Mouse (Mus musculus): Measurements from ENCODE around the gene Gna15.

Gna15 gene

DNA sequence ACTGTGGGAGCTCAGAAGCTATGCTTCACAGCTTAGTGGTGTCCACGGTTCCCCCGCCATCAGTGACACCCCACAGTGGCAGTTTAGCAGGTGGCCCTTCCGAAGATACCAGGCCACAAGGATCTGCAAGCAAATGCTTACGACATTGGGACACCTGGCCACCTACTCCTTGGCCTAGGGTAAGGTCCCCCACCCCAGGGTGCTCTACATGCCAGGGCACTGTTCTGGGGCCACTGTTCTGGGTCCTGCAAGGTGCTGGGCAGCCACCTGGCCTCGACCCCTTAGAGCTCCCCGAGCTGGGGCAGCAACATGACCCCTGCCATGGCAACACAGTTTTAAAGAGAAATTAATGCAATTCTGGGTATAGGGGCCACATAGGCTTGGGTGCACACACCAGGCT, 28.9 kb downstream of the Gna15 start:
- DNase-seq = peak in 1 of 2 experiments; percentile 38

GRCm38 (mm10) chr10:81494260-81495041, 29.6 kb downstream of the Gna15 start:
- DNase-seq = peak in 1 of 2 experiments; percentile 19

DNA sequence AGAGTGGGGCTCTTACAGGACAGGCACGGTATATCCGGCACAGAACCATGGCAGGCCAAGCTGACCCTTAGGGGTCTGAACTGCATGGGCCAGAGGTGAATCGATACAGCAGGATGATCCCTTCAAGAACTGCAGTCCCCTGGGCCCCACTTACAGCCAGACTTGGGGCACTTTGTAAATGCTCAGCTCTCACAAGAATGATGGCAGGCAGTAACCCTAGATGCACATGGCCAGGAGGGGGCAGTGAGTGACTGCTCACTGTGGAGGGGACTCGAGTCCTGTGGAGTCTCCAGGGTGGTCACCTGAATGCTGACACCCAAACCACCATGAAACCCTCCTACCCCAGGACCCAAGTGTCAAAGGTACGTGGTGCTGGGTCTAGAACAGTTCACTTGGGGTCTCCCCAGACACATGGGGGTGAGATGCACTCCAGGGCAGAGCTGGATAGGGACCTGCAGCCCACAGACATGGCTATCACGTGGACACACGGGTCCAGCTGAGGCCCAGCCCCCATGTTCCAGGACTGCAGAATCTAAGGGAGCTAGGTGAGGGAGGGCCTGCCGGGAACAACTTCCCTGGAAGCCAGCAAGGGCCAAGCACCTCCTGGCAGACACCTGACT, 30.3 kb downstream of the Gna15 start:
- DNase-seq = peak in 1 of 2 experiments; percentile 31

- peak in 1 of 2 experiments; percentile 32 for DNase-seq
Measured at GRCm38 (mm10) chr10:81492606-81493240, 31.3 kb downstream of the Gna15 start.

DNA sequence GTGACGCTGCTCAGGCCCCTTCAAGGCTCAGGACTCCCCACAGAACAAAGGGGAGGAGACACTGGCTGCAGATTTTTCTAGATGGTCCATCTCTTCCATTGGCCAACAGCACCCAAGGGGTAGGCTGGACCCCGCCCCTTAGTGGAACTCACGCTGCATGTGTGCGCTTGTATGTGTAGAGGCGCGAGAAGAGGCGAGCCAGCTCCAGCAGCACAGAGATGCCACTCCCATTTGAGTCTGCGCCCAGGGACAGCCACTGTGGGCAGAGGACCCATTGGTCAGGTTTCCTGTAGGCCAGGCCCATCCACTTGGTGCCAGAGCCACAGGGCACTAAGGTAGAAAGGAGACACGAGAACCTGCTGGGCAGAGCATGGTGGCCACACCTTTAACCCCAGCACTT, 33.0 kb downstream of the Gna15 start:
- peak in 1 of 2 experiments; percentile 18 for DNase-seq

DNA sequence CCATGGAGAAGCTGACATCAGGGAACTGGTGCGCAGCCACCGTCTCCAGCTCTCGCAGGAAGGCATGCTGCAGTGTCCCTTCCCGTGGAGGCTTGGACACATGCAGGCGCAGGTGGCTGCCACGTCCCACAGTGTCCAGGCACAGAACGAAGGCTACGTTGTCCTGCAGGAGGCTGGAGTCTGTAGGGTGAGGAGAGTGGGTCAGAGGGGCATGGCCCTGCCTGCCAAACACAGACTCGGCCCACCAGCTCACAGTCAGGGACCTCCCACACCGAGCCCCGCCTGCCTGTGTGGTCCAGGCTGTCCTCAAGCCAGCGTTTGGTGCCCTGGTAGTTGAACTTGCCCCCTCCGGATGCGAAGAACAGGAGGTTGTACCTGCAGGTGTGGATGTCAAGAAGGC, 34.1 kb downstream of the Gna15 start:
- no peak for DNase-seq

GRCm38 (mm10) chr10:81488081-81488480, 35.9 kb downstream of the Gna15 start:
- no peak for DNase-seq

- DNase-seq = no peak
Measured at GRCm38 (mm10) chr10:81486496-81486895, 37.5 kb downstream of the Gna15 start.

GRCm38 (mm10) chr10:81485479-81486018, 38.5 kb downstream of the Gna15 start:
- DNase-seq = no peak

DNA sequence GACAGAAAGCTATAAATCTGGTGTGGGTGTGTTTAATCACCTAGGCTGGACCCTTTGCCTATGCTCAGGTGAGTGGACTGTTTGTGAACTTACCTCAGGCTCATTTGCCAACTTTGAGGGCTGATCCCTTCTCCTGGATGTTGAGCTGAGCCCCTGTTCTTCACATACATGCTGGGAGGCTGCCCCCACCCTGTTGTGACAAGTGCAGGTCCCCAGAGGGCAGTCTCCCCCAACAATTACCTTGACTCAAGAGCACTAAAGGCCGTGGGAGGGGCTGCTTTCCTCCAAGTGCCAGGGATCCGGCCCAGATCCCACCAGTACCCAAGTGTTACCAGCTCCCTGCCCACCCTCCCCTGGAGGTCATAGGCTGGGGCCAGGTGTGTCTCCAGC, 39.0 kb downstream of the Gna15 start:
- DNase-seq = no peak

DNA sequence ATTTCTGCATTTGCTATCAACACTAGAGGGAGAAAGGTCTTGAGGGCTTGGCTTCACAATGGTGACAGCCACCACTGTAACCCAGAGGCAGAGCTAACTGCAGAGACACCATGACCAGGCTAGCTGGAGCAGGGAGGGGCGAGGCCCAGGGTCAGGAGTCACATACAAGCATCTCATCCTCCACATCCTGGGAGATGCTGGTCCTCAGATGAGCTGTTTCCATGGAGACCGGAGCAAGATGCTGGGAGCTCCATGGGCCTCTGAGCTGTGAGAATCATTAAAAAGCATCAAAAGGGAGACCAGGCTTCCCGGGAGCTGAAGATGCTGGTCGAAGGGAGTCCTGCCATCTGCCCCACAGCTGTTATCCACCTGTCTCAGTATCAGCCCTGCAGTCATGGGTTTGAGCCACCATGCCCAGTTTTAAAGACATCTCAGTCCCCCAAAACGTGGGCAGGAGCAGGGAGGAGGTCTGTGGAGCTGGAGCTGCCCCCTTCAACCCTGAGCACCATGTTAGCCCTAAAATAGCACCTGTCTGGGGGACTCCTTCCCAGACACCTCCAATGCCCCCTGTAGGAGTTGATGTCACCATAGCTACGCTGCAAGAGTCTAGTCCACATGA, 39.5 kb downstream of the Gna15 start:
- DNase-seq = no peak

DNA sequence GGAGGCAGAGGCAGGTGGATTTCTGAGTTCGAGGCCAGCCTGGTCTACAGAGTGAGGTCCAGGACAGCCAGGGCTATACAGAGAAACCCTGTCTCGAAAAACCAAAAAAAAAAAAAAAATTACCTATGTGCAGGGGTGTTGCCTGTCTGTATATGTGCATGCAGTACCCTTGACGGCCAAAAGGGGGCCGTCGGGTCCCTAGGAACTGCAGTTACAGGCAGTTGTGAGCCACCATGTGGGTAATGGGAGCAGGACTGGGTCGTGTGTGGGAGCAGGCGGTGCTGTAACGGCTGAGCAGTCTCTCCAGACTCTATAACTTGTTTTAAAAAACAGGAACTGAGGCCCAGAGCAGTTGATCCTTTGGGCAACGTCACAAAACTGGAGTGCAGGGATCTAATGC, 40.0 kb downstream of the Gna15 start:
- DNase-seq = peak; percentile 58 to 78

- DNase-seq = peak; percentile 87
Measured at GRCm38 (mm10) chr10:81482533-81482889, 41.5 kb downstream of the Gna15 start, which contains the start of gene Celf5. Gene Celf5, minus strand, starts transcription at chr10:81482709.

GRCm38 (mm10) chr10:81481605-81482532, 42.2 kb downstream of the Gna15 start:
- DNase-seq = peak; percentile 46 to 66

- no peak for DNase-seq
Measured at GRCm38 (mm10) chr10:81474461-81474860, 49.6 kb downstream of the Gna15 start.

- peak; percentile 59 to 82 for DNase-seq
Measured at GRCm38 (mm10) chr10:81473003-81473451, 51.0 kb downstream of the Gna15 start.

GRCm38 (mm10) chr10:81472403-81473002, 51.5 kb downstream of the Gna15 start:
- no peak for DNase-seq

- peak in 1 of 2 experiments; percentile 20 for DNase-seq
Measured at GRCm38 (mm10) chr10:81470454-81470853, 53.6 kb downstream of the Gna15 start.

DNA sequence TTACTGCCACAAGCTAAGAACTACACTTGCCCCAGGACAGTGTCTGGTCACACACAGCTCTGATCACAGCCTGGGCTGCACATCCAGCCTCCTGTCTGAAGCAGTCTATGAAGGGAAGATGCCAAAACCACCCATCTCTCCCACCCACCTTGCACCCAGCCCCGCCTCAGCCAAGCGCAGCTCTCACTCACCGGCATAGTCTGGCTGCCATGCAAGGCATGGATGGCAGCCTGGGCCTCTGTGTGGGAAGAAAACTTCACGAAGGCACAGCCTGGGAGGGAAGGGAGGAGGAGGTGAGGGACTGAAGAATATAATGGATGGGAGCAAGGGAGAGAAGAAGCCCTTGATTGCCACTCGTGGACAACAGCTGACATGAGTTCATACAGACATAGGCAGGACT, 54.8 kb downstream of the Gna15 start:
- peak in 1 of 2 experiments; percentile 12 for DNase-seq

DNA sequence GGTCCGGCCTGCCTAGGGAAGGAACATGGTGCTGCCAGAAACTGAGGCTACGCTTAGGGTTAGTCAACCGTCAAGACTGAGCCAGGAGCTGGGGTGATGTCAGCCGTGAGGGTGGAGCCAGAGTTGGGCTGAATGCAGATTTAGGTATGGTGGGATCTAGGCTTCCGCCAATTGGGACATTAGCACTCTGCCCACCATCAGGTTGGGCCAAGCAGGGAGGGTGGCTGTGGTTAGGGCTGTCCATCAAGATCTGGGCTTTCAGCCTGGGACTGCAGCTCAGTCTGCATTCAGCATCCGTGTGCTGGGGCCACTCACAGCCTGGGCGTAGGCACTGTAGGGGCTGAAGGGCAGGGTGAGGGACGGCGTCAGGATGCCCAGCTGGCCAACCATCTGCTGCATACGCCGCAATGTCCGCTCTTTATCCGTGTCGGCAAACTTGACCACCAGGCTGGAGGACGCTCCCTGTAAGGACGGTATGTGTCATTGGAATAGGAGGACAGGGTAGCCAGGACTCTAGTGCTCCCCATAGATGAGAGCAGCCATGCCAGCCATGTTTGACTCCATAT, 56.3 kb downstream of the Gna15 start:
- DNase-seq = peak; percentile 57 to 63

- peak; percentile 11 to 23 for DNase-seq
Measured at GRCm38 (mm10) chr10:81466881-81467280, 57.1 kb downstream of the Gna15 start.

All from cerebellum, postnatal 25 days (tissue).